Mouse (Mus musculus): ENCODE measurements at regions not wholly inside any gene's neighbourhood (a gene's known extent, or its start where the extent isn't known, plus 50 kb on each side); places are given as distances from the start of the nearest gene placed in this dataset.

GRCm38 (mm10) chr19:36229941-36230340 is 110.0 kb upstream of the Ankrd1 start:
- no peak for DNase-seq (ENCODE audit: low spot score in 2 of 2)

DNA sequence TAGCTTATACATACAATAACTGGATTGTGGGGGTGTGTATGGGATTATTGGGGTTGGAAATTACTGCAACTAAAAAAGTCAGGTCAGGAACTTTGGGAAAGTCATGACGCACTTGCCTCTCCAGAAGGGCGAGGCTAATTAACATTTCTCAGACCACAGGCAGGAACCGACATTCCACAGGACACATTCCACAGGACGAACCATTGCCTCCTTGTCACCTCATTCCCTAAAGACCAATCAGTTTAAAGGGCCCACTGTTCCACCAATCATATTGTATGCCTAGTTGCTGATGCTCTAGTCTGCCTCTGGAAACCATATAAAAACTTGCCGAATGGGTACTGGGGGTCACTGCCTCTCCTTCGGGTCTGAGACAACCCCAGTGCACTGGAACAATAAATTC is 113.0 kb upstream of the Pcgf5 start:
- no peak for DNase-seq (ENCODE audit: low spot score in 2 of 2)

DNA sequence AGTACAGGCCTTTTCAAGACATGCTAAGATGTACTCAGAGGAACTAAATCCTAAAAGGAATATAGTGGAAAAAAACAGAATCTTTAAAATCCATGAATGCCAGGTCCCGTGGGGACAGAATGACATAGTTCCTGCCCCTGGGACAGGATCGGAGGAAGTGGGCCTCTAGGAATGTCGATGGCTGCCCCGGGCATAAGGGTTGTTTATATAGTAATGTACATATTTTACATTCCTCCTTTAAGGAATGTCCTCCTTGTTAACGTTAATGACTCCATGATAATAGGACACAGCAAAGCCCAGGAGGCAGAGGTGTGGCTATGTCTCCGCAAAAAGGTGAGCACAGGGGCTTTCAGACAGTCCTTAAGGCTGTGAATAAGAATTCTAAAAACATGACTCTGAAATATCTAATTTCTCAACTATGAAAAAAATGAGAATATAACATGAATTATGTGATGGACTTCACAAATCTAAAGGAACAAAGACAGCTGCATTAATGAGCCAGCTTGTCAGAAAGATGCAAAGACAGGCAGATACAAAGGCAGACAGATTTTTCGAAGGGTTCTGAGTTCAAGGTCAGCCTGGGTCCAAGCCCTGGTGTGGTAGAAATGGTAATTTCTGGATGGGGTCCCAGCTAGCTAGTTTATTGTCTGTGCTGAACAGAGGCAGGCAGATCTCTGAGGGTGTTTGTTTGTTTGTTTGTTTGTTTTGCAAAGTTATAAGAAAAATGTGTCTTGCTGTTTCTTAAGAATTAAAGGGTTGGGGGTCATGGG is 111.3 kb upstream of the Pcgf5 start:
- no peak for DNase-seq (ENCODE audit: low spot score in 2 of 2)

GRCm38 (mm10) chr19:36237751-36238150 is 110.4 kb upstream of the Pcgf5 start:
- DNase-seq (ENCODE audit: low spot score in 2 of 2): no peak

GRCm38 (mm10) chr19:36238536-36238935 is 109.6 kb upstream of the Pcgf5 start:
- no peak for DNase-seq (ENCODE audit: low spot score in 2 of 2)

- peak; percentile 59 to 69 for DNase-seq (ENCODE audit: low spot score in 2 of 2)
Observed at GRCm38 (mm10) chr19:36242396-36242795, 105.7 kb upstream of the Pcgf5 start.

DNA sequence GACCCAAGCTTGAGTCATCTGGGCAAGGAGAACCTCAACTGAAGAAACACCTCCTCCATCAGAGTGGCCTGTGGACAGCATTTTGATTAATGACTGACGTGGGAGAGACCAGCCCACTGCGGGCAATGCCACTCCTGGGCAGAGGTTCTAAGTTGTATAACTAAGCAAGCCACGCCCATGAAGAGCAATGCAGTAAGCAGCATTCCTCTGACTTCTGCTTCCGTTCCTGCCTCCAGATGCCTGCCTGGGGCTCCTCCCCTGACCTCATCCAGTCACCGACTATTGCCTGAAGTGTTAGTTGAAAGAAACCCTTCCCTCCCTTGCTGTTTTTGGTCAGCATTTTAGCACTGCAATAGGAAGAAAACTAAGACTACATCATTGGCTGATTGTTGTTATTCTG is 105.2 kb upstream of the Pcgf5 start:
- DNase-seq (ENCODE audit: low spot score in 2 of 2): peak in 1 of 2 experiments; percentile 22

DNA sequence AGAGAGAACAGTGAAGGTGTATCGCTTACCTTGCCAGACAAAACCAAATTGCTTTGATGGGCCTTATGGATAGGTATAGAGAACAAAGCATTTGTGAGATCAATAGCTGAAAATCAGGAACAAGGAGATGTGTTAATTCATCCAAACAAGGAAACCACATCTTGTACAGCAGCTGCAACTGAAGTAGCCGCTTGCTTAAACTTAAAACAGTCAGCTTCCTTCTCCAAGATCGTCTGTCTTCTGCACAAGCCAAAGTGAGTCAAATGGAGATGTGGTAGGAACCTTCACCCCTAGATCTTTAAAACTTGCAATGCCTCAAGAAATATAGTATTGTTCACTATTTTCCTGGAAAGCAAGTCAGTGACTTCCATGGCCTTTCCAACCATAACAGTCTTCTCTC is 95.6 kb upstream of the Pcgf5 start:
- no peak for DNase-seq (ENCODE audit: low spot score in 2 of 2)

DNA sequence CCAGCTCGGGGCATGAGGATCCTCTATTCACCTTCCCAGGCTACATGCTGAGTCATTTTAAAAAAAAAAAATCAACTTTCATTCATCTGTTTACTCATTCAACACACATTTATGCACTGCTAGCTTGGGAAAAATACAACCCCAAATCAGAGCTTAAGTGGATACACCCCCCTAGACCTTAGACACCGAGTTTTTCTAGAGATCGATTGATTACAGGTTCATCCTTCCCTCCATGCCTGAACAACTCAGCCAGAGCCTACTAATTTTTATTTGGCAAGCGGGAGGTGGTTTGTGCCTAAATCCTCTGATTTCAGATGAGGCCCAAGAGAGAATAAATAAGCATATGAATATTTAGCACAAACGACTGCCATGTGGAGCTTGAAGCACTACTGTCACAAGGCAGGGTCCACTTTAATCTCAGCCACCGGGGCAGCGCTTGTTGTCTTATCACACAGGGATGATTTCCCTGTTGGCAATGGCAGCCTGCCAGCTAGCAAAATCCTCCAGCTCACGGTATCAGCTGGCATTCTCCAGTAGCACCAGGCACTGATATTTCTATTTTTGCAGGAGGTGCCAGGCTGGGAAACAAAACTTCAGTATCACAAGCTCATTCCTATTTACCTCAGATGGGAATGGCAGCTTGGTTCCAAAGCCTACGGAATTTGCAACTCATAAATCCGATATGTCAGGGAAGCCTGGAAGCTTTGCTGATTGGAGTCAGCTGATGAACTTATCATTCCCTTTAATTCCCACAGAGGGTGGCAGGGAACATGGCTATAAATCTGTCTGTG is 90.2 kb upstream of the Pcgf5 start:
- no peak for DNase-seq (ENCODE audit: low spot score in 2 of 2)

DNA sequence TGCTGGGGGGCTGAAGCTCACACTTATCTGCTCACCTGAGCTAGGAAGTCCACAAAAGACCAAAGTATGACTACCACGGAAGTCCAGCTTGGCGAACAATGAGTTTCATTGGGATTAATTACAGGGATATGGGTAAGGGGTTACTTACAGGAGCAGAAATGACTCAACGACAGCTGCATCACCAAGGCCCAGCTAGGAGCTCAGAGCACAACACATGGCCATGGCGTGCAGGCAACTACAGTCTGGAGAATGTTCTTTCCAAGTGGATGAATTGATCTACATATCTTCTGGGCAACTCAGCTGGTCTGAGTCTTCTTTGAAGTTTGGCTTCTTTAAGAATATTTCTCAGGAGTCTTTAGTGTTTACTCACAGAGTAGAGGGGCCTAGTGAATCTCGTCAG is 86.3 kb upstream of the Pcgf5 start:
- no peak for DNase-seq (ENCODE audit: low spot score in 2 of 2)

GRCm38 (mm10) chr19:36263923-36264322 is 84.2 kb upstream of the Pcgf5 start:
- DNase-seq (ENCODE audit: low spot score in 2 of 2): no peak

DNA sequence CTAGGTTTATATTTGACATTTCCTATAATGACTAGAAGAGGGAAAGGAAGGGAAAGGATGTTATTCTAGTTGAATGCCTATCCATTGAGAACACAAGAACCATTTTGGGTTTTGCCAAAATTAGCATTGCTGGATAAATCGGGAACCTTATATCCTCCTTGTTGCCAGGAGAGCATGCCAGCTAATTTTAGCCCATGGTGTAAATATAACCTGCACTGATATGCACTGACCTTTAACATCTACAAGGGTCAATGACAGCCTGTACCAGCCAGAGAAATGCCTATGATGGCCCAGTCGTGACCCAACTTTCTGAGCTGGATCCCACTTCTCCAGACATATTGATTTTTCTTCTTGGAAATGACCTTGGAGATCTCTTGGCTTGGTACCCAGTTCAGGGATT is 83.7 kb upstream of the Pcgf5 start:
- no peak for DNase-seq (ENCODE audit: low spot score in 2 of 2)

DNA sequence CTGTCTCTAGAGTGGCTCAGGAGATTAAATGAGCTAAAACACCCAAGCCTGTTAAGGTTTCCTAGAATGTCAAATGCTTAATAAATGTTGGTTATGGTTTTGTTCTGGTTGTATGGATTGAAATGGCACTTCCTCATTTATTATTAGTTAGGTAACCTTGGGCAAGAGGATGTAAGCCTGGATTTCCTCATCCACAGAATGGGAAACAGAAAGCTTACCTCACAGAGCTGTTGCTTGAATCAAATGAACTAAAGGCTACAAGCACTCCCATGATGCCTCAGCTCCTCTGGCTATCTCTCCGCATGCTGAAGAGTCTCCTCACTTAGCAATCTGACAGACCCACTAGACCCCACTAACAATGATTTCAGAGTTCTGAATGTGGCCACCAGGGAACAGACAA is 82.8 kb upstream of the Pcgf5 start:
- DNase-seq (ENCODE audit: low spot score in 2 of 2): no peak

GRCm38 (mm10) chr19:36266346-36266745 is 81.8 kb upstream of the Pcgf5 start:
- DNase-seq (ENCODE audit: low spot score in 2 of 2): peak; percentile 16 to 27

DNA sequence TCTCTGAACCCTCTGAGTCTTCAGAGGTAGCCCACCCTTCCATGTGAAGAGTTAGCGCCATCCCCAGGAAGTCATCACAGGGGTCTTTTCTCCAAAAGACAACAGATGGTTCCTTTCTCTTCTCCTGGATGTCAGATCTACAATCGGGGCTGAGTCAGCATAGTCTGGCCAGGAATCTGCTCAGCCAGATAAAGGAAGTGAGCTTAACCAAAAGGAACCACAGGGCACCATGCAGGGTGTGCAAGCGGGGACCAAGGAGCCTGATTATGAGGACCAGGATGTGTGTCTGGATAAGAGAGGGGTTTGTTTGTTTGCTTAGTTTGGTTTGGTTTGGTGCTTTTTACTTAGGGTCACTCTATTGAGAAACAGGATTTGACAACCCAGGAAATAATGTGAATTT is 74.6 kb upstream of the Pcgf5 start:
- DNase-seq (ENCODE audit: low spot score in 2 of 2): no peak

DNA sequence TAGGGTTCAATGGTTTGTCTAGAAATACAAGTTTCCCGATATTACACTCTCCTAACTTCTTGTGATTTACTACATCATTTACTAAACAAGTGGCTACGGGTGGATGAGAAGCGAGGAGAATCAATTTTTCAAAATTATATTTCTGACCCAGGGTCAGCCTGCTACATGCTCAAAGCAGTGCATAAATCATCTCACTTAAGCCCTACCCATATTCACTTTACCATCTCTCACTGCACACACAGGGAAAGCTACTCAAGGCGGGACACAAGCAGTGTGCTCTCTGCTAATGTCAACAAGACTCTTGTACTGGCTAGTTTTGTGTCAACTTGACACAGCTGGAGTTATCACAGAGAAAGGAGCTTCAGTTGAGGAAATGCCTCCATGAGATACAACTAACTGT is 62.6 kb upstream of the Pcgf5 start:
- no peak for DNase-seq (ENCODE audit: low spot score in 2 of 2)

GRCm38 (mm10) chr19:36290778-36291177 is 57.3 kb upstream of the Pcgf5 start:
- DNase-seq (ENCODE audit: low spot score in 2 of 2): no peak

DNA sequence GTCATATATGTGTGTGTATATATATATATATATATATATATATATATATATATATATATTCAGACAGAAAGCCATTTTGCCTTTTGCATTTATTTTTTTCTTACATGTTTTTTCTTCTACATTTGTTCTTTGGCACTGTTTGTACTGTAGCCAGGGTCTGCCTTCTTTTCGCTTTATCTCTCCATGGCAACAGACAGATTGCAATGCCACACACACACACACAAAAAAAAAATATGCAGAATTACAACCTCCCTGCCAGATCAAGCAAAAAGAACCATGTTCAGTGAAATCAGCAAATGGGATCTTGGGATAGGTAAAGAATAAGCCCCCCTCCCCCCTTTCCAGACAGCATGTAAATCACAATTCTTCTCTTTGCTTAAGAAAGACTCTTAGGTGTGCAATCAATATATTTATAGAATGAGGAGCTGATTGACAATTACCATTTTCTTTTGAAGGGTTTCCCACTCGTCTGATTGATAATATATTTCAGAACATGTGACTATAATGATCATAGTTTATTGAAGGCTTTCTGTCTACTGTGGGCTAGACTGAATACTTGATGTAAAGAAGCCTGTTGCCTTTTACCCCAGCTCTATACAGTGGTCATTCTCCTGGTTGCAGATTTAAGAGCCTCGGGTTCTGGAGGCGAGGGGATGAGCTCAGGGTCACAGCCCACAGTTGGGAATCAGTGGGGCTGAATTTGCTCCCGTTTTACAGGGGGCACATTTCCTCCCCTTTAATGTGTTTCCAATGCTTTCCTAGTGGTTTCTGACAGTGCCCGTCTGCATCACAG is 54.7 kb upstream of the Pcgf5 start:
- DNase-seq (ENCODE audit: low spot score in 2 of 2): no peak

Measured in thymus, postnatal 10 days (tissue).